Mouse (Mus musculus) hematopoietic stem cell, adult 5-6 weeks (primary cell): ENCODE results near the gene Izumo1. TPM values are rescaled to one million over a fixed set of nuclear protein-coding genes. Genes with fewer than 3 reads are reported as not detected.
A peak's percentile ranks its signal among the peaks of the same experiment; 100 is the strongest.
"Not testable (repeated sequence)": the region's sequence is repeated elsewhere in the genome, so short reads cannot be mapped to it uniquely, and the experiment has no call there.

Source experiments
- ATAC-seq, 2 experiments: fragments of 125-278 bp in 1 of 2; replicated peaks in 1 of 2; 2 replicates each; pipeline ENCODE4 v1.8.0; 2016 to 2017; ENCODE audit warnings: inconsistent platforms in 2 of 2, mild to moderate bottlenecking in 2 of 2, moderate number of reproducible peaks in 2 of 2, low read depth in 1 of 2, moderate TSS enrichment in 1 of 2; ENCODE audit not compliant: low FRiP score in 2 of 2, poor library complexity in 2 of 2, severe bottlenecking in 2 of 2, insufficient read depth in 1 of 2, low TSS enrichment in 1 of 2
- total RNA-seq: library from RNA; stranded (forward); fragments of 172-1452, 232-1000 nt; gene quantifications from 2 replicates; pipeline ENCODE4 v1.2.3, GENCODE M21; 2017

Izumo1 gene
- total RNA-seq, 1 experiment from 2014 or later = not detected

DNA sequence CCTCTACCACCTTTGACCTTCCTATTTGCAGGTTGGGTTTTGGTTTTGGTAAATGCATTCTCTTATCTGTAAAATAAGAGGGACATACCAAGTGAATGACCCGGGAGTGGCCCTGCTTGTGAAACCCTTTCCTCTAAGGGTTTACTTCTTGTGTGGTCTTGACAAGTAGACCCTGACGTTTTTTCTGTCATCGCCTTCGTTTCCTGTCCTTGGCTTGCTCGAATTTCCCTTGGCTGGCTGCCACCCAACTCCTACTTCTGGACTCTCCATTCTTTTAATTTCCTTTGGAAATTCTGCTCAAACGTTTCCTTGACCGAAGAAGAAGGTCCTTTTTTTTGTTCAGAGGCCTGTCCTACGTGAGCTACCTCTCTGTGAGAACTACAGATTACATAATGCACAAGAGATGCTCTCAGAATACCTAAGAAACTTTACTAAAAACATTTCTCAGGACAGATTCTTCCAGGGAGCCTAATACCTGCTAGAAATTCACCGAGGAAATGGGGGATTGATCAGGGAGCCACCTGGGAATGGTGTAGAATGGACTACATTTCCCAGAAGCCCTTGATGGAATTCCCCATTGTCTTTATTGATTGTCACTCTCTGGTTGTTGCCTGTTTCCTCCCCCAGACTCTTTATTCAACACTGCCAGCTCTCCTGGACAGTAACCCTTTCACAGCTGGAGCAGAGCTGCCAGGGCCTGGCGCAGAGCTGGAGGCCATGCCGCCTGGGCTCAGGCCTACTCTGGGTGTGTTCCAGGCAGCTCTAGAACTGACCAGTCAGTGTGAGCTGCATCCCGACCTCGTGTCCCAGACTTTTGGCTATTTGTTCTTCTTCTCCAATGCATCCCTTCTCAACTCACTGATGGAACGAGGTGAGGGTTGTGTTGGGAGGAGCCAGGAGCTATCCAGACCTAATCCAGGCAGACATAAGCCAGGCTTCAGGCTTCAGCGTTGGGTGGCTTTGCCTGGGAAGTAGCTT is 14.4 kb downstream of the Izumo1 start:
- no peak; a peak in 1 of 4 replicates for ATAC-seq

DNA sequence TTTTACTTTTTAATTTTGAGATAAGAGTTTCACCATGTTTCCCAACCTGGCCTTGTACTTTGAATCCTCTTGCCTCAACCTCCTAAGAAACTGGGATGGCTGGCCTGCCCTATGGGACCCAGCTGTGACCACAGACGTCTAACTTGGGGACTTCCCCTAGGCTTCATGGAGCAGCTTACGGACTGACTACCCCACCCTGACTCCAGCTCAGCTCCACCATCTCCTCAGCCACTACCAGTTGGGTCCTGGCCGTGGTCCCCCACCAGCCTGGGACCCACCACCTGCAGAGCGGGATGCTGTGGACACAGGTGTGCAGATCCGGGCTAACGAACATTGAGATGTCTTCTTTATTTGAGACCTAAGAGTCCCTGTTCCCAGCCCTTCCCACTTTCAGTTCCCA is 16.1 kb downstream of the Izumo1 start:
- ATAC-seq = no peak

DNA sequence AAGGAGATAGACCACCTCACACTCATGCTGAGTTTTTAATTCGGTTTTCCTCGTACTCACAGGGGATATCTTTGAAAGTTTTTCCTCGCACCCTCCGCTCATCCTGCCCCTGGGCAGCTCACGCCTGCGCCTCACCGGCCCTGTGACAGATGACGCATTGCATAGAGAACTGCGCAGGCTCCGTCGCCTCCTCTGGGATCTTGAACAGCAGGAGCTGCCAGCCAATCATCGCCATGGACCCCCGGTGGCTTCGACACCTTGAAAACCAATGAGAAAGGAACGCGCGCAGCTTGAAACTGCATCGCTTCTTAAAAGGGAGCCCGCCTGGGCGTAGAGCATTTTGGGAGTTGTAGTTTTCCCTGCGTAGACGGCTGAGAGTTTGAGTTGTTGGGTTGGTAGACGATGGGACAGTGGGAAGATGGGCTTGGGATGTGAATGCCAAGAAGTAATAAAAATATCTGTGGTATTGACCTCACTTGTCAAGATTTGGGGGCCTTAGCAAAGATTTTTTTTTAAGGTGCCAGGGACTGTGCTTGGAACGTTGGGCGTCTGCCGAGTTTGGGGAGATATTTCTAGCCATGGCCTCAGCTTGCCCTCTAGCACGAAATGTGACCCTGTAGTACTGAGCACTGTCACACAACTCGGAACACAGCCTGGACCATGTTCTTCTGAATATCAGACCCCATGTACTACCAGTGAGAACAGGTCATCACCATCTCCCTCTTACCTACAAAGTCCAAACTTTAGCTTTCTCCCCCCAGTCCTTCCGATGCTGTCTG is 17.2 kb downstream of the Izumo1 start:
- ATAC-seq = no peak

DNA sequence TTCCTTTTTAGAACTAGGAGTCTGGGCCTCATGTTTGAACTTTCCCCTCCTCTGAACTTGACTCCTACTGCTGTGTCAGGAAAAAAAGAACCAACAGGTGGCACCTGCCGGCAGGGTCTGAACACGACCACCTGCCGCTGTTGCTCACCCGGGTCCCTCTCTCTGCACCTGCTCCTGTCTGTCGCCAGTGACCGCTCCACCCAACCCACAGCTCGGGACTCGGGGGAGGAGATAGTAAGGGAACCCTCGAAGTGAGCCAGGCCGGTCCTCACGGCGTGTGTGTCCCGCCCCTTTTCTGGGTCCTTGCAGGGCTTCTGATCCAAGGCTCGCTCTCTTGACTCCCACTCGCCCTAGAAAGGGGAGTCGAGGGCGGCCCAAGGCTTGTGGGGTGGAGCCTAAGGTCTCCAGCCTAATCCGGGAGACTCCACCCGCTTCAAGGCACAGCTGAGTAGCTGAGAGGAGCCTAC is 18.0 kb downstream of the Izumo1 start, which contains the start of gene Mamstr:
Gene Mamstr (plus strand): TSS at position 417 of the 467 bp plus-strand sequence.
- ATAC-seq = no peak

- ATAC-seq = no peak
Observed at GRCm38 (mm10) chr7:45640191-45640957, 18.8 kb downstream of the Izumo1 start.

- no peak for ATAC-seq
Observed at GRCm38 (mm10) chr7:45641391-45642040, 19.9 kb downstream of the Izumo1 start.

GRCm38 (mm10) chr7:45642083-45642482 is 20.5 kb downstream of the Izumo1 start:
- no peak for ATAC-seq

DNA sequence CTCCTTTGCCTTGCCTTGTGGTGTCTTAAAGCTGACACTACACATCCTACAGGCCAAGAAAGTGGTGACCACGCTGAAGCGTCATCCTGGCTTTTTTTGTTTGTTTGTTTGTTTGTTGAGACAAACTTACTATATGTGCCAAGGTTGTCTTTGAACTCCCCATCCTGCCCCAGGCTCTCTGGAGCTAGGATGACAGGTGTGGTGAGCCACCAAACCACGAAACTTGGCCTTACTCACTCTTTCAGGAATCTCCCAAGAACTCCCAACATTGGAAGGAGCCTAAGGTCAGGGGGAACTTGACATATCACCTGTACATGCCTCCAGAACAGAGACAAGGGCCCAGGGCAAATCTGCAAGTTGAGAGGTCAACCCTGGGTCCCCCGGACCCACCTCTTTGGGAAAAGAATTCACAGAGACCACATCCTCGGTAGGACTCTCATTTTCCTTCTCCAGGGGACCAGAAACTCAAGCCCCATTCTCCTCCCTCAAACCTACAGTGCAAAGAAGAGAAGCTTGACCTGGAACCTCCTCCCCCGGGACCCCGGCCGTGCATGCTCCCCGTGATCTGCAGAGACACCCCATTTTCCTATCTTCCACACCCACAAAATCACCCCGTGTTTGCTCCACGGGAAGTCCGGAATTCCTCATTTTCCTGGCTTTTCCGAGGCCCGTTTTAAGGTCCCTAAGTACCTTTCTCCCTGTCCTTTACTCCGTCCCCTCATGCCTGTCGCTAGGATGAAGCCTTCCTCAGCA is 21.1 kb downstream of the Izumo1 start:
- ATAC-seq = no peak

DNA sequence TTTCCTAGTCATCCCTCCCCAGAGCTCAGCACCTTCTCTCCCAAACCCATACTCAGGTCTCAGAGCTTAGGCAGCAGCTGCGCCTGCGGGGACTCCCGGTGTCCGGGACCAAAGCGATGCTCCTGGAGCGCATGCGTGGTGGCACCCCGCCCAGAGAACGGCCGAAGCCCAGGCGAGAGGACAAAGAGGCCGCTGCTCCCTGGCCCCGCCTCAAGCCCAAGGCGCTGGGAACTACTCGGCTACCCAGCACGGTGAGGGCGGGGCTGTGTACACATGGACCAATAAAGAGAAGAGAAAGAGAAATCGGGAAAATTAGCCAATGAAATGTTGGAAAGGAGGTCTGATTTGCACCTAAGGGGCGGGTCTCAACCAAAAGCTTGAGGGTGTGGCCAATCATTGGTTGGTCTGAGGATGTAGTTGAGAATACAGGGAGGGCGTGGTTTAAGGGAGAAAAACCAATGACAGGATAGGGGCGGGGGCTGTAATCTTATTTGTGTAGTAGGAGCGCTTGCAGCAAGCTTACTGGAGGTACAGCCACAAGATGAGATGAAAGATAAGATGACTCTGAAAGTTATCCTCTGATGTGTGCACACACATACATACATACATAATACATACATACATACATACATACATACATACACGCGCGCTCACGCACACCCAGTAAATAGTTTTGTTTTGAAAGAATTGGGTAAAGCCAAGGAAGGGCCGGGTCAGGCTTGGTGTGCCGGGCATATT is 22.0 kb downstream of the Izumo1 start:
- ATAC-seq = peak; percentile 82 to 91

DNA sequence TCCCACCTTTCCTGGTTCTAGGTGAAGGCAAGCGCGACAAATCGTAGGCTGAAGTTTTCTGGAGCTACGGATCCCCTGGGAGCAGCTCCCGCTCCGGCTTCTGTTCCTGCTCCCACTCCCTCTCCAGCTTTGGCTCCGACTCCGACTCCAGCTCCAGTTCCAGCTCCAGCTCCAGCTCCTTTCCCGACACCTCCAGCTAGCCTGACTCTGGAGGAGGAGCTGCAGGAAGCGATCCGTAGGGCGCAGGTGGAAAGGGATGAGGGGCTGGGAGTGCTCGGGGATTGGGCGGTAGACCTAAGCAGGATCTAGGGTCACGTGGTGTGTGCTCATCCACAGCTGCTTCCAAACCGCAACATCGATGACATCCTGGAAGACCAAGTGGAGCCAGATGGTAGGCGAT is 22.6 kb downstream of the Izumo1 start:
- no peak for ATAC-seq

GRCm38 (mm10) chr7:45644872-45645590 is 23.4 kb downstream of the Izumo1 start:
- no peak for ATAC-seq

- no peak for ATAC-seq
Observed at GRCm38 (mm10) chr7:45645591-45645971, 24.0 kb downstream of the Izumo1 start.

- no peak for ATAC-seq
Observed at GRCm38 (mm10) chr7:45646671-45647070, 25.1 kb downstream of the Izumo1 start.

GRCm38 (mm10) chr7:45649351-45649750 is 27.7 kb downstream of the Izumo1 start:
- ATAC-seq = no peak

DNA sequence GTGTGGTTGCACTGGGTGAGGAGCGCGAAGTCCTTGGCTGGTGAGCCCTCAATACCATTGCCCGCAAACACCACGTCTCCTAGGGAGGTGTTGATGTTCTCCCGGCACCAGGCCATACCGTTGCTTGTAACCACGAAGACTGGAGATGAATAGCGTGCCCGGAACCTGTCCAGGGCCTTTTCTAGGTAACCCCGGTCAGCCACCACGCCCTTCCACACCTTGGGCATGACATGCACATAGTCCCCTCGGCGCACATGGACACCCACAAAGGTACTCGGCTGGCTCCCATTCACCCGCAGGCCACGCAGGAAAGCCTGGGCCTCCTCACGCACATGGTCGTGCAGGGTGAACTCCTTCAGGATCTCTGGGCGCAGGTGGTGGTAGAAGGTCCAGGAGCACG is 28.9 kb downstream of the Izumo1 start:
- not testable (repeated sequence) for ATAC-seq
